Mouse (Mus musculus): ENCODE measurements around the gene Pabpc1l.

GRCm38 (mm10) chr2:164032973-164033372, 7.7 kb downstream of the Pabpc1l start:
- no peak for TF ChIP-seq POLR2A (IDR thresholded peaks at IDR 0.05; ENCODE audit: borderline replicate concordance, extremely low read depth, low read depth, low read length)
- TF ChIP-seq CTCF (IDR thresholded peaks at IDR 0.05; ENCODE audit: insufficient read depth, low read length) = no peak

Measured in lung, adult 2 months (tissue).